Mouse (Mus musculus) limb, embryonic 11.5 days (tissue): ENCODE results near the gene Tpm4. TPM values are rescaled to one million over a fixed set of nuclear protein-coding genes. Genes with fewer than 3 reads are reported as not detected.

ENCODE experiments used
- ATAC-seq: fragments of 200-750 bp; cut with Nextera tagmentation; 2 replicates; pipeline ENCODE4 v1.8.0; 2017; ENCODE audit warnings: low read depth; ENCODE audit not compliant: insufficient number of reproducible peaks, low FRiP score, low TSS enrichment
- DNase-seq: peaks from one replicate; pipeline ENCODE4 v3.0.0-alpha.2; 2015; ENCODE audit warnings: low spot score
- H3K27ac ChIP-seq: fragments of 300-500 bp; sonication (generic); replicated peaks from 2 replicates; pipeline ENCODE4 v1.5.1; 2014; ENCODE audit warnings: low read depth, mild to moderate bottlenecking, low read length
- H3K27me3 ChIP-seq: fragments of 300-500 bp; sonication (generic); 2 replicates; pipeline ENCODE4 v1.6.1; 2014; ENCODE audit warnings: mild to moderate bottlenecking, low read length, mixed read lengths; ENCODE audit not compliant: control insufficient read depth, insufficient read depth
- H3K36me3 ChIP-seq: fragments of 300-500 bp; sonication (generic); 2 replicates; pipeline ENCODE4 v1.6.1; 2014; ENCODE audit warnings: mild to moderate bottlenecking, low read length, moderate library complexity, mixed read lengths; ENCODE audit not compliant: control insufficient read depth, insufficient read depth
- H3K4me1 ChIP-seq: fragments of 300-500 bp; sonication (generic); 2 replicates; pipeline ENCODE4 v1.6.1; 2014; ENCODE audit warnings: low read length, mixed read lengths; ENCODE audit not compliant: control insufficient read depth, insufficient read depth
- H3K4me2 ChIP-seq: fragments of 300-500 bp; sonication (generic); 2 replicates; pipeline ENCODE4 v1.6.1; 2014; ENCODE audit warnings: low read depth, mild to moderate bottlenecking, moderate library complexity; ENCODE audit not compliant: severe bottlenecking
- H3K4me3 ChIP-seq: fragments of 300-500 bp; sonication (generic); 2 replicates; pipeline ENCODE4 v1.5.1; 2014; ENCODE audit warnings: low read depth, low read length
- H3K9ac ChIP-seq: fragments of 300-500 bp; sonication (generic); 2 replicates; pipeline ENCODE4 v1.6.1; 2014; ENCODE audit warnings: mild to moderate bottlenecking, low read length
- H3K9me3 ChIP-seq: fragments of 300-500 bp; sonication (generic); 2 replicates; pipeline ENCODE4 v1.6.1; 2016; ENCODE audit warnings: low read length; ENCODE audit not compliant: control insufficient read depth
- WGBS: fragments of 180-500 bp; shearing (Covaris S2); extraction: QIAGEN DNeasy Blood & Tissue Kit; methylation state at CpG from one replicate; pipeline ENCODE4 v1.1.7; 2014; 5-methylcytosine and 5-hydroxymethylcytosine counted together
- polyA plus RNA-seq: library from polyadenylated mRNA; unstranded; fragments of >200 nt; fragmentation: Nextera tagmentation; extraction: Ambion mirVana; gene quantifications from 2 replicates; pipeline ENCODE4 v1.2.1, GENCODE M21; 2014

The Tpm4 gene
- polyA plus RNA-seq, 1 experiment from 2014 or later: 800 TPM

GRCm38 (mm10) chr8:72146056-72146455 lies 11.3 kb downstream of the Tpm4 start:
- Histone ChIP-seq H3K4me2 (no peak overlapping the region), H3K9ac (no peak overlapping the region), H3K27me3 (no peaks in the 10 kb centered on the region), H3K4me1 (no peaks in the 10 kb centered on the region), H3K36me3 (peaks cover 37% of the 10 kb centered on the region), H3K4me3 (no peak overlapping the region), H3K27ac (no peak overlapping the region), H3K9me3 (no peaks in the 10 kb centered on the region)
- ATAC-seq (no peak), DNase-seq (no peak)
- 100% methylated on average over 1 of the region's 1 CpGs for WGBS

GRCm38 (mm10) chr8:72146556-72146955 lies 11.8 kb downstream of the Tpm4 start:
- H3K4me1 ChIP-seq: no peaks in the 10 kb centered on the region
- peaks cover 39% of the 10 kb centered on the region for H3K36me3 ChIP-seq
- no peak for DNase-seq
- H3K9ac ChIP-seq: no peak overlapping the region
- H3K4me3 ChIP-seq: no peak overlapping the region
- no peak for ATAC-seq
- H3K4me2 ChIP-seq: no peak overlapping the region
- WGBS: 92% methylated on average over 3 of the region's 3 CpGs
- H3K27me3 ChIP-seq: no peaks in the 10 kb centered on the region
- H3K27ac ChIP-seq: no peak overlapping the region
- no peaks in the 10 kb centered on the region for H3K9me3 ChIP-seq

- H3K4me2 ChIP-seq: no peak overlapping the region
- peaks cover 37% of the 10 kb centered on the region for H3K36me3 ChIP-seq
- DNase-seq (no peak), ATAC-seq (no peak)
- no peaks in the 10 kb centered on the region for H3K9me3 ChIP-seq
- no peaks in the 10 kb centered on the region for H3K4me1 ChIP-seq
- WGBS: 90% methylated on average over 2 of the region's 2 CpGs
- H3K4me3 ChIP-seq: no peak overlapping the region
- no peaks in the 10 kb centered on the region for H3K27me3 ChIP-seq
- no peak overlapping the region for H3K27ac ChIP-seq
- H3K9ac ChIP-seq: no peak overlapping the region
These were observed 12.5 kb downstream of the Tpm4 start for GRCm38 (mm10) chr8:72147266-72147665.

- ATAC-seq (no peak), DNase-seq (no peak)
- H3K4me3 ChIP-seq: no peak overlapping the region
- 96% methylated on average over 1 of the region's 1 CpGs for WGBS
- H3K36me3 ChIP-seq: peaks cover 34% of the 10 kb centered on the region
- H3K9me3 ChIP-seq: no peaks in the 10 kb centered on the region
- no peak overlapping the region for H3K27ac ChIP-seq
- H3K9ac ChIP-seq: no peak overlapping the region
- H3K4me1 ChIP-seq: no peaks in the 10 kb centered on the region
- H3K4me2 ChIP-seq: no peak overlapping the region
- H3K27me3 ChIP-seq: no peaks in the 10 kb centered on the region
These were observed 14.3 kb downstream of the Tpm4 start for GRCm38 (mm10) chr8:72149056-72149455.

- DNase-seq: no peak
- WGBS: 90% methylated on average over 3 of the region's 3 CpGs
- Histone ChIP-seq H3K9me3 (no peaks in the 10 kb centered on the region), H3K4me1 (no peaks in the 10 kb centered on the region), H3K27ac (no peak overlapping the region), H3K4me3 (no peak overlapping the region), H3K9ac (no peak overlapping the region), H3K4me2 (no peak overlapping the region), H3K36me3 (peaks cover 22% of the 10 kb centered on the region), H3K27me3 (no peaks in the 10 kb centered on the region)
- ATAC-seq: no peak
These were observed 16.8 kb downstream of the Tpm4 start for GRCm38 (mm10) chr8:72151418-72152078.

GRCm38 (mm10) chr8:72153382-72153781 lies 18.6 kb downstream of the Tpm4 start:
- H3K4me1 ChIP-seq: no peaks in the 10 kb centered on the region
- no peaks in the 10 kb centered on the region for H3K27me3 ChIP-seq
- DNase-seq: no peak
- no peak overlapping the region for H3K27ac ChIP-seq
- no peak overlapping the region for H3K4me2 ChIP-seq
- ATAC-seq: no peak
- H3K4me3 ChIP-seq: no peak overlapping the region
- H3K36me3 ChIP-seq: peaks cover 15% of the 10 kb centered on the region; the same call in 1 of the 2 replicates
- no peak overlapping the region for H3K9ac ChIP-seq
- no peaks in the 10 kb centered on the region for H3K9me3 ChIP-seq

- H3K27me3 ChIP-seq: no peaks in the 10 kb centered on the region
- H3K4me1 ChIP-seq: peaks cover 8% of the 10 kb centered on the region
- no peaks in the 10 kb centered on the region for H3K36me3 ChIP-seq
- no peak overlapping the region for H3K4me2 ChIP-seq
- ATAC-seq (no peak), DNase-seq (no peak)
- H3K9ac ChIP-seq: no peak overlapping the region
- H3K4me3 ChIP-seq: no peak overlapping the region
- 87% methylated on average over 2 of the region's 2 CpGs for WGBS
- no peaks in the 10 kb centered on the region for H3K9me3 ChIP-seq
- no peak overlapping the region for H3K27ac ChIP-seq
These were observed 23.3 kb downstream of the Tpm4 start for GRCm38 (mm10) chr8:72158096-72158495.

GRCm38 (mm10) chr8:72158726-72159125 lies 24.0 kb downstream of the Tpm4 start:
- DNase-seq (no peak), ATAC-seq (no peak)
- peaks cover 8% of the 10 kb centered on the region for H3K4me1 ChIP-seq
- no peaks in the 10 kb centered on the region for H3K27me3 ChIP-seq
- H3K9me3 ChIP-seq: no peaks in the 10 kb centered on the region
- no peak overlapping the region for H3K27ac ChIP-seq
- WGBS: 87% methylated on average over 3 of the region's 3 CpGs
- no peak overlapping the region for H3K9ac ChIP-seq
- no peak overlapping the region for H3K4me3 ChIP-seq
- no peak overlapping the region for H3K4me2 ChIP-seq
- H3K36me3 ChIP-seq: no peaks in the 10 kb centered on the region

GRCm38 (mm10) chr8:72160007-72160406 lies 25.2 kb downstream of the Tpm4 start:
- peaks cover 3% of the 10 kb centered on the region; the same call in 1 of the 2 replicates for H3K36me3 ChIP-seq
- peak overlapping the region; percentile 42; the same call in 1 of the 2 replicates for H3K4me2 ChIP-seq
- no peaks in the 10 kb centered on the region for H3K9me3 ChIP-seq
- no peaks in the 10 kb centered on the region for H3K27me3 ChIP-seq
- peaks cover 8% of the 10 kb centered on the region for H3K4me1 ChIP-seq
- WGBS: 74% methylated on average over 3 of the region's 3 CpGs
- H3K9ac ChIP-seq: no peak overlapping the region
- H3K4me3 ChIP-seq: peak overlapping the region; percentile 26
- DNase-seq (no peak), ATAC-seq (no peak)
- no peak overlapping the region for H3K27ac ChIP-seq
